Mouse (Mus musculus): ENCODE measurements around the gene 2310034G01Rik.

DNA sequence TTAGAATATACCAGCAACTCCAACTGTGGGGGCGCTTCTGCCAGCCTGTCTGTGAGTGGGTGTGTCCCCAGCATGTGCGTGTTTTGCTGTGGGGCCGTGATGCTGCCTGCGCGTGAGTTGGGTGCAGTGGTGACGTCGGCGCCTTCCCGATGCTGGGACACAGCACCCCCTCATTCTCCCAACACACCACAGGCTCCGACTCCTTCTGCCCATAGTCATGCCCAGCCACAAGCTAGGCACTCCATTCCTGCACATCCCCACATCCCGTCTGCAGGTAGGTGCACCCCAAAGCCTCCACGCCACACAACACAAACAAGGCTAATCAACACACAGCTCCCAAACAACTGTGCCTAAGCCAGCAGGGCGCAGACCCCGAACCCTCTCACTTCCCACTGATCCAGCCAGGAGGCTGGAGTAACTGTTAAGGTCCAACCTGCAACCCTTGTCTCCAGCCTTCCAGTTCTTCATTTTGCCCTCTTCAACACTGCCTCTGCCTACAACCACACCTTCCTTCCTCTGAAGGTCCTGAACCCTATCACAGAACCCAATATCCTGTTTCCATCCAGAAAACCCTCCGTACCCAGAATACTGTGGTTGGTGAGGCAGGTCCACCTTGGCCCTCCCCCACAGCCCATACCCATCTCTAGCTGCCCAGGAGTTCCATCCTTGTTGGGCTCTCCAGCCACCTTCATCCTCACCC is 33.1 kb downstream of the 2310034G01Rik start:
- TF ChIP-seq CTCF (IDR thresholded peaks at IDR 0.05; ENCODE audit: low read depth, low read length) (no peak), GATA1 (IDR thresholded peaks at IDR 0.05; ENCODE audit: borderline replicate concordance, low read length) (no peak), TAL1 (conservative IDR thresholded peaks at IDR 0.05; ENCODE audit: low read depth, low read length) (no peak), GATA2 (IDR thresholded peaks at IDR 0.05; ENCODE audit: borderline replicate concordance, low read depth, low read length) (no peak), POLR2AphosphoS5 (IDR thresholded peaks at IDR 0.05; ENCODE audit: insufficient replicate concordance, low read depth, low read length) (no peak)
